Mouse (Mus musculus) forebrain, embryonic 10.5 days (tissue): ENCODE measurements around the gene Sgsm3. TPM values are rescaled to one million over a fixed set of nuclear protein-coding genes. Genes with fewer than 3 reads are reported as not detected.
"Not testable (repeated sequence)": the region's sequence is repeated elsewhere in the genome, so short reads cannot be mapped to it uniquely, and the experiment has no call there.

Experiments
- DNase-seq: peaks from one replicate; pipeline ENCODE4 v3.0.0-alpha.2; 2017; ENCODE audit warnings: low spot score; ENCODE audit errors: extremely low spot score
- H3K27ac ChIP-seq: fragments of 300-500 bp; sonication (generic); 2 replicates; pipeline ENCODE4 v1.5.1; 2016; ENCODE audit warnings: mild to moderate bottlenecking
- H3K27me3 ChIP-seq: fragments of 300-500 bp; sonication (generic); 2 replicates; pipeline ENCODE4 v1.6.1; 2016; ENCODE audit warnings: mild to moderate bottlenecking; ENCODE audit not compliant: poor library complexity, severe bottlenecking
- H3K36me3 ChIP-seq: fragments of 300-500 bp; sonication (generic); replicated peaks from 2 replicates; pipeline ENCODE4 v1.6.1; 2016; ENCODE audit warnings: mild to moderate bottlenecking, moderate library complexity
- H3K4me1 ChIP-seq: fragments of 300-500 bp; sonication (generic); 2 replicates; pipeline ENCODE4 v1.6.1; 2016
- H3K4me3 ChIP-seq: fragments of 300-500 bp; sonication (generic); 2 replicates; pipeline ENCODE4 v1.5.1; 2016; ENCODE audit warnings: mild to moderate bottlenecking, moderate library complexity
- H3K9me3 ChIP-seq: fragments of 300-500 bp; sonication (generic); 2 replicates; pipeline ENCODE4 v1.6.1; 2016; ENCODE audit warnings: mild to moderate bottlenecking, moderate library complexity
- WGBS: fragments of 180-500 bp; shearing (Covaris S2); methylation state at CpG from one replicate; pipeline ENCODE4 v1.1.7; 2016; 5-methylcytosine and 5-hydroxymethylcytosine counted together
- polyA plus RNA-seq: library from polyadenylated mRNA; unstranded; fragments of >200 nt; fragmentation: Nextera tagmentation; extraction: Ambion mirVana; gene quantifications from 2 replicates; pipeline ENCODE4 v1.2.1, GENCODE M21; 2016

The Sgsm3 gene
- polyA plus RNA-seq: 35.5 and 36.9 TPM in 2 replicates

DNA sequence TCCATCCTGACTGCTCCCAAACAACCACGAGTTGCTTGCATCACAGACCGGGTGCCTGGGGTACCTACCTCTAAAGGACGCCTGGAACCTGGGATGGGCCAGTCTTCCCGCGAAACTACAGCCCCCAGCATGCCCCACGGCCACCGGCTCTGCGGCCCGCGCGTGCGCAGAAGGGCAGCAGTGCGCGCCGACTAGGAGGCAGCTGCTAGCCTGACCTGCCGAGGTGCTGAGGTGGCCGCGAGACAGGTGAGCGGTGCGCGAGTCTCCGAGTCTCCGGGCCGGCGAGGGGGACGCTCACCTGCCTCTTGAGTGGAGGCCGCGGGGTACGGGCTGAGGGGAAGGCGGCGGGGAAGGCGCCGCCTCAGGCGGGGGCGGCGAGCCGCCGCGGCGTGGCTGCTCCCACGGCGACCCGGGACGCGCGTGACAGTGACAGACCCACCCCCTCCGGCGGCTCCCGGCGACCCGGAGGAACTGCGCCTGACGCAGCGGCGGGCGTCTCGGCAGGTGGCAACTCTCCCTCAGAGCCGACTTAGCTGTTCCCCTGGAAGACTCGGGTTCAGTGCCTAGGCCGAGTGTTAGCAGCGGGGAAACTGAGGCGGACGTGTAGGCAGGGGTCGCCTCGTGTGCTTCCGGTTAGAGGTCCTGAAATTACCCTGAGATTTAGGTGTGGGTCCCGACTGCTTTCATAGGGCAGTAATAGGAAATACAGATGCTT is at the start of gene Sgsm3:
Gene Sgsm3, plus strand, starts transcription at position 146 of the 715 bp plus-strand sequence.
- DNase-seq: peak; percentile 81
- Histone ChIP-seq H3K27me3 (no peaks in the 10 kb centered on the region), H3K9me3 (no peaks in the 10 kb centered on the region), H3K27ac (peak within 1 kb of the TSS; percentile 87), H3K36me3 (no peaks in the 10 kb centered on the region), H3K4me3 (peak within 1 kb of the TSS; percentile 90), H3K4me1 (peaks cover 17% of the 10 kb centered on the region)
- WGBS: under 1% methylated on average over 67 of the region's 67 CpGs

DNA sequence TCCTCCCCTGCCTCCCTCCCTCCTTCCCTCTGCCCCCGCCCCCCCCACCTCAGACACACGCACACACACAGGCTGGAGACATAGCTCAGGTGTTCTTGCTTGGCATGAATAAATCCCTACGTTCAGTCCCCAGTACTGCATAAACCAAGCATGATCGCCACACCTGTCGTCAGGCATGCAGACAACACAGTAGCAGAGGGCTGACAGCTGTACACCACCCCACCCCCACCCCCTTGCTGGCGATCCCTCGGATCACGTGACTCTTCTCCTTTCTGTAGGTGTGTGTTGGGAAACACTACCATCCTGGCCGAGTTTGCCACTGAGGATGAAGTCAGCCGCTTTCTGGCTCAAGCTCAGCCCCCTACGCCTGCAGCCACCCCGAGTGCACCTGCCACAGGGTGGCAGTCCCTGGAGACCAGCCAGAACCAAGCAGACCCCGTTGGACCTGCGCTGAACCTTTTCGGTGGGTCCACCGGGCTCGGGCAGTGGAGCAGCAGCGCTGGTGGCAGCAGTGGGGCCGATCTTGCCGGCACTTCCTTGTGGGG is 48.7 kb upstream of the Sgsm3 start:
- WGBS: 88% methylated on average over 20 of the region's 20 CpGs
- no peak for DNase-seq
- Histone ChIP-seq H3K4me1 (peaks cover 7% of the 10 kb centered on the region), H3K4me3 (no peak overlapping the region), H3K27ac (no peak overlapping the region), H3K9me3 (no peaks in the 10 kb centered on the region), H3K27me3 (no peaks in the 10 kb centered on the region), H3K36me3 (peaks cover 85% of the 10 kb centered on the region)

DNA sequence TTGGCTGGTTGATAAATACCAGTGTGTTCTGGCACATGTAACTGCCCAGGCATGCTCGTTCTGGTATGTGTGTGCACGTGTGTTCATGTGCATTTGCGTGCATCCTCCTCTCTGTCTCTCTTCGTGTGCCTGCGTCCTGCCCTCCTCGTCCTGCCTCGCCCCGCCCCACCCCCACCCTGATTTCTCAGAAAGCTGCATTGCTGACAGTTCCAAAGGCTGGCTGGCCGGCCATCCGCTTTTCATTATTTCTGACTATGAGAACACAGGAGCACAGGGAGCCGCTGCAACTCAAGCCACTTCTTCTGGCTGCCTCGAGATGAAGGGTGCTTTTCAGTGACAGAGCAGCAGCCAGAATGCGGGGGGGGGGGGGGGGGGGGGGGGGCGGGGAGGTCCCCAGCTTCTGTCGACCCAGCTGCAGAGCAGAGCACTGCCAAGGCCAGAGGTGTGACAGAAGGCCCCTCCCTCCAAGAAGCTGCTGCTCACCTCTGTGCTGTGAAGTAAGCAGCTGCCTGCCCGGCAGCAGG is 47.5 kb upstream of the Sgsm3 start:
- H3K4me3 ChIP-seq: no peak overlapping the region
- peaks cover 82% of the 10 kb centered on the region for H3K36me3 ChIP-seq
- H3K27me3 ChIP-seq: no peaks in the 10 kb centered on the region
- WGBS: 32% methylated on average over 15 of the region's 16 CpGs
- H3K4me1 ChIP-seq: peaks cover 7% of the 10 kb centered on the region
- peak overlapping the region; percentile 58 for H3K27ac ChIP-seq
- H3K9me3 ChIP-seq: no peaks in the 10 kb centered on the region
- peak; percentile 57 for DNase-seq

DNA sequence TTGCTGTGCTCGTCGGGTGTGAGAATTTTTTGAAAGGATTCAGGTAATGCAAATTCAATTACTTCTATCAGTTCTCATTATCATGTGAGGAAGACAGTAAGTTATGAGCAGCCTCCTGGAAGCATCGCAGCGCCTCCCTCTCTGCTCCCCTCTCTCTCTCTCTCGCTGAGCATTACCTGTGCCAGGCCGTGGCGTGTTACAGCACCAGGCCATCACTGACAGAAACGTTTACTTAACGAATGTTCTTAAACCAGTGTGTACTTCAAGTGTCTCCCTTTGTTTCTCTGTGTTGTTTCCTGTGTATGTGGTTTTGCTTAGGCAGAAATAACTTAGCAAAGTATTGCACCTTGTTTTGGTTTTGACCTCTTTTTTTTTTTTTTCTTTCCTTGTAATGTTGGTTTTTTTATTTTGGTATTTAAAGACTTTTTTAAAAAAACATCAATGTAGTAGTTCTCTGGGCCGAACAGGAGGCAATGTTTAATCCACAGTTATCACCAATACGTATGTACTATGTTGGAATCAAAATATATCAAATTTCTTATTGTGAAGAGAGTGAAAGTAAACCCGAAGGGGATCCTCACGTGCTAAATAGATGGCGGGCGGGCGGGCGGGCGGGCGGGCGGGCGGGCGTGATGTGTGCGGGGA is 46.8 kb upstream of the Sgsm3 start:
- not testable (repeated sequence) for H3K9me3 ChIP-seq, H3K27ac ChIP-seq, H3K27me3 ChIP-seq, DNase-seq, H3K4me3 ChIP-seq, H3K4me1 ChIP-seq
- H3K36me3 ChIP-seq: peaks cover 82% of the 10 kb centered on the region
- 93% methylated on average over 23 of the region's 23 CpGs for WGBS

DNA sequence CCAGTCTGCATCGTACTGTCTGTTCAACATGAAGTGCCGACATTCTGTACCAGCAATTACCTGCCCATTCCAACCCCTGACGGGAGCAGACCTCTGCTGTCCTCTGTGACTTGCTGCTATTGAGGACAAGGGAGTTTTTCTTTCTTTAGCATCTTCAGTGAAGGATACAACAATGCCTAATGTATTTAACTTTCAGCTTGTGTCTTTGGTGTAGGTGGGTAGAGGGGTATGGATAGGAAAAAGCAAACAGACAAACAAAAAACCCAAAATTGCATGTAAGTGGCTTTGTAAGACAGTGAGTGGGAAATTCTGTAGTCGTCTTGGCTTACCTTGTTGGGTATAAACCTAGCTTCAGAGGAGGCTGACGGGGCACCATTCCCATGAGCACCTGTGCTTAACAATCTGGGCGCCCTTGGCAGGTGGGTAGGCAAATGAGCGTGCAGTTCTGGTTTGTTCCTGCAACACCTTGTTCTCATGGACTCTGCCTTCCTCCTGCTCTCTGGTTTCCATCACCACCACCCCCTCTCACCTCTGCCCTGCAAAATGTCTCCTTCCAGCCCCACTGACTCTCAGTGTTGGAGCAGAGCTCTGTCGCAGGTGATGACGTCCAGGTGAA is 46.1 kb upstream of the Sgsm3 start:
- no peak overlapping the region for H3K27ac ChIP-seq
- WGBS: 95% methylated on average over 9 of the region's 9 CpGs
- peaks cover 81% of the 10 kb centered on the region for H3K36me3 ChIP-seq

DNA sequence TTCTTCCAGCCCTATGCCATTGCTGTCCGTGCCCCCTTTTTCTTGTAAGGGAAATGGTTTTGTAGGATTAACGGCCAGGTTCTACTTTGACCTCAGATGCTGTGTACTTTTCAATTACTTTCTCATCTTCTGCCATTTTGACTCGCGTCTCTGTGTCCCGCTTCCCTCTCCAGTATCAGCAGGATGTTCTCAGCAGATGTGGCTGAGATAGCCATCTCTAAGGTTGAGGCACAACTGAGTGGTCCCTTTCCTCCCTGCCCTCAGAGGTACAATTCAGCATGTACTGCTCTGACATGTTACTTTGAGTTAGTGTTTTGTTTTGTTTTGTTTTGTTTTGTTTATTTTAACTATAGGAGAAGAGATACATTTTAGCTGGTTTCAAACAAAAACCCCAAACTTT is 42.7 kb upstream of the Sgsm3 start:
- no peak for DNase-seq
- Histone ChIP-seq H3K4me1 (peaks cover 13% of the 10 kb centered on the region), H3K9me3 (no peaks in the 10 kb centered on the region), H3K27ac (no peak overlapping the region), H3K27me3 (no peaks in the 10 kb centered on the region), H3K4me3 (no peak overlapping the region), H3K36me3 (peaks cover 57% of the 10 kb centered on the region)
- whole genome bisulfite sequencing: 90% methylated on average over 5 of the region's 5 CpGs

More for the DNA sequence above, 46.1 kb upstream of the Sgsm3 start:
- no peaks in the 10 kb centered on the region for H3K27me3 ChIP-seq
- no peak overlapping the region for H3K4me3 ChIP-seq
- peaks cover 10% of the 10 kb centered on the region for H3K4me1 ChIP-seq
- no peak for DNase-seq
- no peaks in the 10 kb centered on the region for H3K9me3 ChIP-seq

DNA sequence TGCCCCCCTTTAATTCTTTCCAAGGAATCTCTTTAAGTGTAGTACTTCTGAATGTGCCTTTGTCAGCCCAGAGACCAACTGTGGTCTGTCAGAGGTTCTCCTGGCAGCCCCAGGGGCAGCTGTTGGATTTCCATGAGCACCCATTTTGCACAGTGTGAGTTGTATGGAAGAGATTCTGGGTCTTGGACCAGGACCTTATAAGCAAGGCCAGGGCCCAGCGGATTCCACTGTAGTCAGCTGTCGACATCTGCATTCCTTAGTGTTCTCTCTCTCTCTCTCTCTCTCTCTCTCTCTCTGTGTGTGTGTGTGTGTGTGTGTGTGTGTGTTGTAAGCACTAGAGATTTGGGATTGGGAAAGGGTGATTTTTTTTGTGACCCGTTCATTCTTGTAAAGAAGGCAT is 40.9 kb upstream of the Sgsm3 start:
- 90% methylated on average over 3 of the region's 3 CpGs for WGBS
- Histone ChIP-seq H3K9me3 (no peaks in the 10 kb centered on the region), H3K27ac (no peak overlapping the region), H3K4me1 (0 out of 2 replicates have a peak, but pooled peaks cover 7% of the 10 kb centered on the region), H3K36me3 (peaks cover 48% of the 10 kb centered on the region), H3K4me3 (no peak overlapping the region), H3K27me3 (no peaks in the 10 kb centered on the region)
- no peak for DNase-seq

DNA sequence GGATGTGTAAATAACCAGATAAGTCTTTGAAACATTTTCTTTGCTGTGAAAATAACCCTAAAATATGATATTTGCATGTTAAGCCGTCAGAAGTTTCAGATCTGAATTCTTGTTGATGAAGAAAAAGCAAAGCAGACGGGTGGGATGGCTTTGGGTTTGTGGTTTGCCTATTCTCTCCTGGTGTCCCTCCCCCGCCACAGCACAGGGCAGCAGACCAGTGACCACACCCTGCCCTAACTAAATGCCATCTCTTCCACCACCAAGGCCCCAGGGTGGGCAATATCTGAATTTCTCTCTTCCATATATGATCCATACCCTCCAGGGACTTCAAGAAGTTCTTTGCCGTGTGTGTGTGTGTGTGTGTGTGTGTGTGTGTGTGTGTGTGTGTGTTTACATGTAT is 39.0 kb upstream of the Sgsm3 start:
- no peak overlapping the region for H3K4me3 ChIP-seq
- DNase-seq: no peak
- no peaks in the 10 kb centered on the region for H3K27me3 ChIP-seq
- H3K36me3 ChIP-seq: peaks cover 34% of the 10 kb centered on the region
- WGBS: 83% methylated on average over 4 of the region's 4 CpGs
- H3K9me3 ChIP-seq: no peaks in the 10 kb centered on the region
- H3K4me1 ChIP-seq: 0 out of 2 replicates have a peak, but pooled peaks cover 7% of the 10 kb centered on the region
- no peak overlapping the region for H3K27ac ChIP-seq

DNA sequence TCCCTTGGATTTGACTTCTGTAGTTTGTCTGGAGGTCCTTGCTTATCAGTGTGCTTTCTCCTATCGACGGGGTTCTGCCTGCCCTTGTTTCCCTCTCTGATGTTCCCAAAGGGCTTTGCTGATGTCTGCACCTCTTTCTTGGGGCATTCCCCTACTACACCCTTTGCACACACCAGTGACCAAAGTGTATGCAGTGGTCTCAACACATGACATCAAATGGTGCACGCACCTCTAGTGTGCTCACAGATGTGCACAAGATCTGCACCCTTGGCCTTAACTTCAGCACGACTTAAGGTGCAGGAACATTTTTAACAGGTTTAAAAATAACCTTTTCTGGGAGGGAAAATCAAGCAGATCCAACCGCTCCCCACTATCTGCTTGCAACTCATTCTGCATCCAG is 38.2 kb upstream of the Sgsm3 start:
- H3K27ac ChIP-seq: no peak overlapping the region
- no peaks in the 10 kb centered on the region for H3K27me3 ChIP-seq
- DNase-seq: no peak
- H3K9me3 ChIP-seq: no peaks in the 10 kb centered on the region
- H3K4me1 ChIP-seq: 0 out of 2 replicates have a peak, but pooled peaks cover 7% of the 10 kb centered on the region
- no peak overlapping the region for H3K4me3 ChIP-seq
- 85% methylated on average over 5 of the region's 5 CpGs for WGBS
- H3K36me3 ChIP-seq: peaks cover 26% of the 10 kb centered on the region

DNA sequence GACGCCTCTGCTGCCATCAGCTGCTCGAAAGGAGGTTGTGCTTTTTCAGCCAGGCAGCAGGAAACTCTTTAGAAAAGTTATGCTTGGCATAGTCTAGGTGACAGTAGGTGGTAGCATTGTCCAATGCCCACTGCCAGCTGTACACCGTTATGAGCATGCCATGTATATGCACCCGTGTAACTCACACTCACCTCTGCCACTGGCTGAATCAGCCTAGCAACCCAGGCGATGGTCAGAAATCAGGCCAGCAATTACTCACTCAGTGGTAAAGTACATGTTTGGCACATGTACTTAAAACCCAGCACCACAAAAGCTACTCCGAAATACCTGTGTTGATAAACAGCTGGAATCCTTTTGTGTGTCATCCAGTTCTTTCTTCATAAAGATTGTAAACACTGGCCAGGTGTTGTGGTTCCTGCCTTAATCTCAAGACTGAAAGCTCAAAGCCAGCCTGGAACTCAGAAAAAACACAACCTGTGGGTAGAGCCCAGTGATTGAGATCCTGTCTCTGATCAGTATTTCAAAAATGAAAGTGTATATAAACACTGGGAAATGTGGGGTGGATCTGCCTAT is 36.0 kb upstream of the Sgsm3 start:
- H3K4me3 ChIP-seq: no peak overlapping the region
- H3K9me3 ChIP-seq: no peaks in the 10 kb centered on the region
- peaks cover 9% of the 10 kb centered on the region for H3K36me3 ChIP-seq
- H3K27ac ChIP-seq: no peak overlapping the region
- no peak for DNase-seq
- H3K4me1 ChIP-seq: 0 out of 2 replicates have a peak, but pooled peaks cover 3% of the 10 kb centered on the region
- WGBS: 90% methylated on average over 6 of the region's 6 CpGs
- H3K27me3 ChIP-seq: no peaks in the 10 kb centered on the region

DNA sequence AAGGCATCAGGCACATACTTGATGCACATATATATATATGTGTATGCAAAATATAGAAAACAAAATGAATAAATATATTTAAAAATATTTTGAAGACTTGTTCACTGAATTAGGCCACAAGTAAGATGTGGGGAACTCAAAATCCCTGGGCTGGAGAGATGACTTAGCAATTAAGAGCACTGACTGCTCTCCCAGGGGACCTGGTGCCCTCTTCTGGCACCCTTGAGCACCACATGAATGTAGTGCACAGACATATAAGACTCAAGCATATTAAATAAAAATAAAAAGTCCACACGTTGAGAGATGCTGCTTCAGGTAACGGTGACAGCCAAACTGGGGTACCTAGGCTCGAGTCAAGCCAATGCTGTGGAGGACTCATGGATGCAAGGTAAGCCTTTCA is 31.7 kb upstream of the Sgsm3 start:
- peaks cover 14% of the 10 kb centered on the region for H3K4me1 ChIP-seq
- peaks cover 19% of the 10 kb centered on the region for H3K36me3 ChIP-seq
- H3K27me3 ChIP-seq: no peaks in the 10 kb centered on the region
- H3K27ac ChIP-seq: no peak overlapping the region
- H3K9me3 ChIP-seq: no peaks in the 10 kb centered on the region
- DNase-seq: no peak
- no peak overlapping the region for H3K4me3 ChIP-seq
- 62% methylated on average over 3 of the region's 3 CpGs for WGBS
